Mouse (Mus musculus): ENCODE data around the gene Hpd. TPM values are rescaled to one million over a fixed set of nuclear protein-coding genes. Genes with fewer than 3 reads are reported as not detected.

Hpd gene
- polyA plus RNA-seq, 1 experiment from 2014 or later, result 1.9 TPM

- Histone ChIP-seq H3K9me3 (ENCODE audit: control insufficient read depth, low read length) (no peaks in the 10 kb centered on the region), H3K27me3 (replicated peaks; ENCODE audit: control insufficient read depth, insufficient read depth, low read length) (no peaks in the 10 kb centered on the region), H3K4me1 (replicated peaks; ENCODE audit: control insufficient read depth, insufficient read depth, low read length) (peaks cover 24% of the 10 kb centered on the region), H3K27ac (ENCODE audit: low read depth) (peak within 1 kb of the TSS; percentile 100), H3K9ac (ENCODE audit: low read length) (peak within 1 kb of the TSS; percentile 99), H3K4me2 (ENCODE audit: low read length) (peak within 1 kb of the TSS; percentile 100), H3K36me3 (ENCODE audit: control insufficient read depth, insufficient read depth, low read length) (peaks cover 18% of the 10 kb centered on the region), H3K4me3 (ENCODE audit: low read depth, low read length) (peak within 1 kb of the TSS; percentile 89)
- WGBS, result 1% methylated on average over 87 of the region's 103 CpGs
- ATAC-seq (replicated peaks; ENCODE audit: low FRiP score, low TSS enrichment, low read depth), result no peak
- DNase-seq (ENCODE audit: low spot score), result peak; percentile 74
Measured at GRCm38 (mm10) chr5:123142161-123143157, 40.1 kb downstream of the Hpd start, which contains the start of gene Setd1b. TSS of gene Setd1b (plus strand) at chr5:123142193.

- Histone ChIP-seq H3K4me3 (ENCODE audit: low read depth, low read length) (peak overlapping the region; percentile 89), H3K9ac (ENCODE audit: low read length) (peak overlapping the region; percentile 99), H3K36me3 (ENCODE audit: control insufficient read depth, insufficient read depth, low read length) (peaks cover 10% of the 10 kb centered on the region), H3K9me3 (ENCODE audit: control insufficient read depth, low read length) (no peaks in the 10 kb centered on the region), H3K4me1 (replicated peaks; ENCODE audit: control insufficient read depth, insufficient read depth, low read length) (peaks cover 32% of the 10 kb centered on the region), H3K27ac (ENCODE audit: low read depth) (peak overlapping the region; percentile 100), H3K27me3 (replicated peaks; ENCODE audit: control insufficient read depth, insufficient read depth, low read length) (no peaks in the 10 kb centered on the region), H3K4me2 (ENCODE audit: low read length) (peak overlapping the region; percentile 100)
- under 1% methylated on average over 37 of the region's 38 CpGs for WGBS
- peak; percentile 88 for DNase-seq (ENCODE audit: low spot score)
- ATAC-seq (replicated peaks; ENCODE audit: low FRiP score, low TSS enrichment, low read depth), result no peak
Measured at GRCm38 (mm10) chr5:123141555-123142160, 40.9 kb downstream of the Hpd start.

GRCm38 (mm10) chr5:123140694-123141554 lies 41.6 kb downstream of the Hpd start:
- peak; percentile 97 for DNase-seq (ENCODE audit: low spot score)
- Histone ChIP-seq H3K4me2 (ENCODE audit: low read length) (peak overlapping the region; percentile 100), H3K4me3 (ENCODE audit: low read depth, low read length) (peak overlapping the region; percentile 89), H3K36me3 (ENCODE audit: control insufficient read depth, insufficient read depth, low read length) (peaks cover 5% of the 10 kb centered on the region; the same call in 1 of the 2 replicates), H3K27ac (ENCODE audit: low read depth) (peak overlapping the region; percentile 100), H3K9ac (ENCODE audit: low read length) (peak overlapping the region; percentile 99), H3K9me3 (ENCODE audit: control insufficient read depth, low read length) (no peaks in the 10 kb centered on the region), H3K4me1 (replicated peaks; ENCODE audit: control insufficient read depth, insufficient read depth, low read length) (peaks cover 39% of the 10 kb centered on the region), H3K27me3 (replicated peaks; ENCODE audit: control insufficient read depth, insufficient read depth, low read length) (no peaks in the 10 kb centered on the region)
- WGBS, result under 1% methylated on average over 31 of the region's 31 CpGs
- peak; percentile 54 for ATAC-seq (replicated peaks; ENCODE audit: low FRiP score, low TSS enrichment, low read depth)

- peak; percentile 67 for DNase-seq (ENCODE audit: low spot score)
- WGBS, result under 1% methylated on average over 28 of the region's 28 CpGs
Measured at GRCm38 (mm10) chr5:123139722-123140627, 42.6 kb downstream of the Hpd start.

GRCm38 (mm10) chr5:123138953-123139721 lies 43.4 kb downstream of the Hpd start:
- Histone ChIP-seq H3K4me3 (ENCODE audit: low read depth, low read length) (peak overlapping the region; percentile 89), H3K27me3 (replicated peaks; ENCODE audit: control insufficient read depth, insufficient read depth, low read length) (no peaks in the 10 kb centered on the region), H3K9ac (ENCODE audit: low read length) (peak overlapping the region; percentile 99), H3K9me3 (ENCODE audit: control insufficient read depth, low read length) (no peaks in the 10 kb centered on the region), H3K27ac (ENCODE audit: low read depth) (peak overlapping the region; percentile 100), H3K36me3 (ENCODE audit: control insufficient read depth, insufficient read depth, low read length) (no peaks in the 10 kb centered on the region; the same call in 1 of the 2 replicates), H3K4me2 (ENCODE audit: low read length) (peak overlapping the region; percentile 100), H3K4me1 (replicated peaks; ENCODE audit: control insufficient read depth, insufficient read depth, low read length) (peaks cover 39% of the 10 kb centered on the region)
- DNase-seq (ENCODE audit: low spot score) (peak; percentile 89), ATAC-seq (replicated peaks; ENCODE audit: low FRiP score, low TSS enrichment, low read depth) (no peak)
- 1% methylated on average over 39 of the region's 39 CpGs for WGBS

More at GRCm38 (mm10) chr5:123139722-123140627, 42.6 kb downstream of the Hpd start:
- Histone ChIP-seq H3K27ac (ENCODE audit: low read depth) (peak overlapping the region; percentile 100), H3K9me3 (ENCODE audit: control insufficient read depth, low read length) (no peaks in the 10 kb centered on the region), H3K4me3 (ENCODE audit: low read depth, low read length) (peak overlapping the region; percentile 89), H3K4me1 (replicated peaks; ENCODE audit: control insufficient read depth, insufficient read depth, low read length) (peaks cover 39% of the 10 kb centered on the region), H3K9ac (ENCODE audit: low read length) (peak overlapping the region; percentile 99), H3K4me2 (ENCODE audit: low read length) (peak overlapping the region; percentile 100), H3K27me3 (replicated peaks; ENCODE audit: control insufficient read depth, insufficient read depth, low read length) (no peaks in the 10 kb centered on the region), H3K36me3 (ENCODE audit: control insufficient read depth, insufficient read depth, low read length) (0 out of 2 replicates have a peak, but pooled peaks cover under 1% of the 10 kb centered on the region)
- no peak for ATAC-seq (replicated peaks; ENCODE audit: low FRiP score, low TSS enrichment, low read depth)

- H3K27ac ChIP-seq (ENCODE audit: low read depth), result peak overlapping the region; percentile 100
- peak overlapping the region; percentile 100 for H3K4me2 ChIP-seq (ENCODE audit: low read length)
- peaks cover 4% of the 10 kb centered on the region for H3K36me3 ChIP-seq (ENCODE audit: control insufficient read depth, insufficient read depth, low read length)
- H3K9ac ChIP-seq (ENCODE audit: low read length), result peak overlapping the region; percentile 99
- peak overlapping the region; percentile 89 for H3K4me3 ChIP-seq (ENCODE audit: low read depth, low read length)
- H3K4me1 ChIP-seq (replicated peaks; ENCODE audit: control insufficient read depth, insufficient read depth, low read length), result peaks cover 42% of the 10 kb centered on the region
- no peaks in the 10 kb centered on the region for H3K9me3 ChIP-seq (ENCODE audit: control insufficient read depth, low read length)
- peak; percentile 34 for ATAC-seq (replicated peaks; ENCODE audit: low FRiP score, low TSS enrichment, low read depth)
- H3K27me3 ChIP-seq (replicated peaks; ENCODE audit: control insufficient read depth, insufficient read depth, low read length), result no peaks in the 10 kb centered on the region
- DNase-seq (ENCODE audit: low spot score), result peak; percentile 89
- WGBS, result 1% methylated on average over 30 of the region's 40 CpGs
Measured at GRCm38 (mm10) chr5:123138230-123138911, 44.2 kb downstream of the Hpd start.

GRCm38 (mm10) chr5:123137910-123138229 lies 44.7 kb downstream of the Hpd start:
- under 1% methylated on average over 6 of the region's 6 CpGs for WGBS

More at GRCm38 (mm10) chr5:123137910-123138229, 44.7 kb downstream of the Hpd start:
- H3K9me3 ChIP-seq (ENCODE audit: control insufficient read depth, low read length), result no peaks in the 10 kb centered on the region
- DNase-seq (ENCODE audit: low spot score), result no peak
- peak overlapping the region; percentile 100 for H3K27ac ChIP-seq (ENCODE audit: low read depth)
- peaks cover 4% of the 10 kb centered on the region for H3K36me3 ChIP-seq (ENCODE audit: control insufficient read depth, insufficient read depth, low read length)
- peaks cover 47% of the 10 kb centered on the region for H3K4me1 ChIP-seq (replicated peaks; ENCODE audit: control insufficient read depth, insufficient read depth, low read length)
- H3K27me3 ChIP-seq (replicated peaks; ENCODE audit: control insufficient read depth, insufficient read depth, low read length), result no peaks in the 10 kb centered on the region
- H3K4me3 ChIP-seq (ENCODE audit: low read depth, low read length), result peak overlapping the region; percentile 89
- H3K4me2 ChIP-seq (ENCODE audit: low read length), result peak overlapping the region; percentile 100
- ATAC-seq (replicated peaks; ENCODE audit: low FRiP score, low TSS enrichment, low read depth), result no peak
- H3K9ac ChIP-seq (ENCODE audit: low read length), result peak overlapping the region; percentile 99
